Mouse (Mus musculus) lung, postnatal 0 days (tissue): ENCODE measurements around the gene Grin2b. TPM values are rescaled to one million over a fixed set of nuclear protein-coding genes. Genes with fewer than 3 reads are reported as not detected.

Experiments
- ATAC-seq: fragments of 200-750 bp; cut with Nextera tagmentation; 2 replicates; pipeline ENCODE4 v1.8.0; 2017; ENCODE audit warnings: moderate library complexity
- DNase-seq: peaks from one replicate; pipeline ENCODE4 v3.0.0-alpha.2; 2016; ENCODE audit warnings: low spot score
- H3K27ac ChIP-seq: fragments of 300-500 bp; sonication (generic); 2 replicates; pipeline ENCODE4 v1.5.1; 2014; ENCODE audit warnings: antibody characterized with exemption, mild to moderate bottlenecking, low read length, mixed read lengths
- H3K27me3 ChIP-seq: fragments of 300-500 bp; sonication (generic); replicated peaks from 2 replicates; pipeline ENCODE4 v1.6.1; 2014; ENCODE audit warnings: low read length, mixed read lengths; ENCODE audit not compliant: insufficient read depth
- H3K36me3 ChIP-seq: fragments of 300-500 bp; sonication (generic); 2 replicates; pipeline ENCODE4 v1.6.1; 2014; ENCODE audit warnings: low read length, mixed read lengths; ENCODE audit not compliant: insufficient read depth
- H3K4me1 ChIP-seq: fragments of 300-500 bp; sonication (generic); 2 replicates; pipeline ENCODE4 v1.6.1; 2014; ENCODE audit warnings: antibody characterized with exemption, low read depth, low read length, mixed read lengths; ENCODE audit not compliant: insufficient read depth
- H3K4me2 ChIP-seq: fragments of 300-500 bp; sonication (generic); replicated peaks from 2 replicates; pipeline ENCODE4 v1.6.1; 2014; ENCODE audit warnings: low read depth, mild to moderate bottlenecking, low read length, moderate library complexity, mixed read lengths
- H3K4me3 ChIP-seq: fragments of 300-500 bp; sonication (generic); 2 replicates; pipeline ENCODE4 v1.5.1; 2014; ENCODE audit warnings: low read depth, low read length
- H3K9ac ChIP-seq: fragments of 300-500 bp; sonication (generic); replicated peaks from 2 replicates; pipeline ENCODE4 v1.6.1; 2014; ENCODE audit warnings: low read depth, mild to moderate bottlenecking
- H3K9me3 ChIP-seq: fragments of 300-500 bp; sonication (generic); 2 replicates; pipeline ENCODE4 v1.6.1; 2016; ENCODE audit warnings: low read length, mixed read lengths
- CTCF ChIP-seq: IDR thresholded peaks from 2 replicates; pipeline ENCODE4 v1.5.1; 2016; ENCODE audit warnings: antibody characterized with exemption, mild to moderate bottlenecking
- EP300 ChIP-seq: IDR thresholded peaks from 2 replicates; pipeline ENCODE4 v1.6.1; 2016; ENCODE audit warnings: antibody characterized with exemption, mild to moderate bottlenecking, control low read depth
- WGBS: fragments of 180-500 bp; shearing (Covaris S2); extraction: QIAGEN DNeasy Blood & Tissue Kit; methylation state at CpG from one replicate; pipeline ENCODE4 v1.1.7; 2014; 5-methylcytosine and 5-hydroxymethylcytosine counted together
- polyA plus RNA-seq: library from polyadenylated mRNA; unstranded; fragments of >200 nt; fragmentation: Nextera tagmentation; extraction: Ambion mirVana; gene quantifications from 2 replicates; pipeline ENCODE4 v1.2.1, GENCODE M21; 2015

The Grin2b gene
- polyA plus RNA-seq, 1 experiment from 2014 or later: 0.50 TPM

GRCm38 (mm10) chr6:136172801-136173190, 515 bp downstream of the Grin2b start:
- Histone ChIP-seq H3K27me3 (peaks cover 14% of the 10 kb centered on the region), H3K27ac (no peak overlapping the region), H3K4me2 (peak overlapping the region; percentile 51), H3K9me3 (no peaks in the 10 kb centered on the region), H3K9ac (no peak overlapping the region), H3K36me3 (no peaks in the 10 kb centered on the region), H3K4me3 (peak overlapping the region; percentile 32), H3K4me1 (no peaks in the 10 kb centered on the region)
- TF ChIP-seq CTCF: no peak
- TF ChIP-seq EP300: no peak
- DNase-seq (no peak), ATAC-seq (no peak)
- under 1% methylated on average over 15 of the region's 15 CpGs for WGBS

- Histone ChIP-seq H3K27ac (no peak overlapping the region), H3K4me1 (no peaks in the 10 kb centered on the region), H3K9me3 (no peaks in the 10 kb centered on the region), H3K4me2 (peak overlapping the region; percentile 51), H3K9ac (no peak overlapping the region), H3K27me3 (peaks cover 14% of the 10 kb centered on the region), H3K36me3 (no peaks in the 10 kb centered on the region), H3K4me3 (peak overlapping the region; percentile 32)
- DNase-seq (no peak), ATAC-seq (peak; percentile 8; the same call in 1 of the 2 replicates)
- TF ChIP-seq CTCF: no peak
- no peak for TF ChIP-seq EP300
- WGBS: under 1% methylated on average over 40 of the region's 43 CpGs
Observed at GRCm38 (mm10) chr6:136172172-136172651, 1.1 kb downstream of the Grin2b start.

GRCm38 (mm10) chr6:136171343-136171742, 2.0 kb downstream of the Grin2b start:
- Histone ChIP-seq H3K4me1 (no peaks in the 10 kb centered on the region), H3K27ac (no peak overlapping the region), H3K27me3 (peaks cover 14% of the 10 kb centered on the region), H3K9ac (no peak overlapping the region), H3K4me3 (no peak overlapping the region), H3K4me2 (no peak overlapping the region), H3K9me3 (no peaks in the 10 kb centered on the region), H3K36me3 (no peaks in the 10 kb centered on the region)
- WGBS: 37% methylated on average over 7 of the region's 7 CpGs
- DNase-seq (no peak), ATAC-seq (no peak)
- TF ChIP-seq CTCF (no peak), EP300 (no peak)

- no peak for DNase-seq
- ATAC-seq: no peak
- Histone ChIP-seq H3K9ac (no peak overlapping the region), H3K36me3 (no peaks in the 10 kb centered on the region), H3K4me2 (no peak overlapping the region), H3K27ac (no peak overlapping the region), H3K27me3 (peaks cover 14% of the 10 kb centered on the region), H3K4me1 (no peaks in the 10 kb centered on the region), H3K9me3 (no peaks in the 10 kb centered on the region), H3K4me3 (no peak overlapping the region)
- WGBS: 78% methylated on average over 5 of the region's 5 CpGs
- TF ChIP-seq CTCF: no peak
- TF ChIP-seq EP300: no peak
Observed at GRCm38 (mm10) chr6:136170381-136170780, 2.9 kb downstream of the Grin2b start.

- Histone ChIP-seq H3K27me3 (peaks cover 12% of the 10 kb centered on the region), H3K4me1 (no peaks in the 10 kb centered on the region), H3K4me2 (no peak overlapping the region), H3K27ac (no peak overlapping the region), H3K4me3 (no peak overlapping the region), H3K9me3 (no peaks in the 10 kb centered on the region), H3K36me3 (no peaks in the 10 kb centered on the region), H3K9ac (no peak overlapping the region)
- WGBS: 59% methylated on average over 5 of the region's 5 CpGs
- no peak for ATAC-seq
- DNase-seq: no peak
- TF ChIP-seq EP300 (no peak), CTCF (no peak)
Observed at GRCm38 (mm10) chr6:136167361-136167760, 6.0 kb downstream of the Grin2b start.

- ATAC-seq (no peak), DNase-seq (peak; percentile 20)
- H3K4me1 ChIP-seq: no peaks in the 10 kb centered on the region
- TF ChIP-seq EP300 (no peak), CTCF (no peak)
- no peak overlapping the region for H3K9ac ChIP-seq
- 45% methylated on average over 9 of the region's 9 CpGs for WGBS
- H3K4me2 ChIP-seq: no peak overlapping the region
- H3K36me3 ChIP-seq: no peaks in the 10 kb centered on the region
- H3K27me3 ChIP-seq: no peaks in the 10 kb centered on the region
- H3K9me3 ChIP-seq: no peaks in the 10 kb centered on the region
- H3K4me3 ChIP-seq: no peak overlapping the region
- H3K27ac ChIP-seq: no peak overlapping the region
Observed at GRCm38 (mm10) chr6:136165443-136166077, 7.8 kb downstream of the Grin2b start.

GRCm38 (mm10) chr6:136162090-136162489, 11.2 kb downstream of the Grin2b start:
- Histone ChIP-seq H3K4me1 (no peaks in the 10 kb centered on the region), H3K4me2 (no peak overlapping the region), H3K36me3 (no peaks in the 10 kb centered on the region), H3K9ac (no peak overlapping the region), H3K27ac (no peak overlapping the region), H3K27me3 (no peaks in the 10 kb centered on the region), H3K4me3 (no peak overlapping the region), H3K9me3 (no peaks in the 10 kb centered on the region)
- DNase-seq (no peak), ATAC-seq (no peak)
- 81% methylated on average over 11 of the region's 11 CpGs for WGBS
- TF ChIP-seq CTCF: no peak
- TF ChIP-seq EP300: no peak
